Mouse (Mus musculus) forebrain, embryonic 16.5 days (tissue): ENCODE results near the gene Mov10. TPM values are rescaled to one million over a fixed set of nuclear protein-coding genes. Genes with fewer than 3 reads are reported as not detected.

Experiments used
- ATAC-seq: fragments of 200-750 bp; cut with Nextera tagmentation; 2 replicates; pipeline ENCODE4 v1.8.0; 2017; ENCODE audit warnings: mild to moderate bottlenecking, moderate library complexity
- H3K27ac ChIP-seq: fragments of 300-500 bp; sonication (generic); 2 replicates; pipeline ENCODE4 v1.5.1; 2014; ENCODE audit warnings: low read length, control low read depth
- H3K27me3 ChIP-seq: fragments of 300-500 bp; sonication (generic); replicated peaks from 2 replicates; pipeline ENCODE4 v1.6.1; 2014; ENCODE audit warnings: low read length; ENCODE audit not compliant: control insufficient read depth, insufficient read depth
- H3K36me3 ChIP-seq: fragments of 300-500 bp; sonication (generic); 2 replicates; pipeline ENCODE4 v1.6.1; 2014; ENCODE audit not compliant: control insufficient read depth, insufficient read depth
- H3K4me1 ChIP-seq: fragments of 300-500 bp; sonication (generic); replicated peaks from 2 replicates; pipeline ENCODE4 v1.6.1; 2014; ENCODE audit warnings: low read length; ENCODE audit not compliant: control insufficient read depth, insufficient read depth
- H3K4me2 ChIP-seq: fragments of 300-500 bp; sonication (generic); 2 replicates; pipeline ENCODE4 v1.6.1; 2014; ENCODE audit warnings: mild to moderate bottlenecking, low read length, control low read depth
- H3K4me3 ChIP-seq: fragments of 300-500 bp; sonication (generic); replicated peaks from 2 replicates; pipeline ENCODE4 v1.5.1; 2014; ENCODE audit warnings: mild to moderate bottlenecking, low read length, control low read depth
- H3K9ac ChIP-seq: fragments of 300-500 bp; sonication (generic); replicated peaks from 2 replicates; pipeline ENCODE4 v1.6.1; 2014; ENCODE audit warnings: low read depth, low read length, control low read depth
- H3K9me3 ChIP-seq: fragments of 300-500 bp; sonication (generic); 2 replicates; pipeline ENCODE4 v1.6.1; 2016; ENCODE audit warnings: low read length; ENCODE audit not compliant: control insufficient read depth
- WGBS: fragments of 180-500 bp; shearing (Covaris S2); extraction: QIAGEN DNeasy Blood & Tissue Kit; methylation state at CpG from one replicate; pipeline ENCODE4 v1.1.7; 2014; 5-methylcytosine and 5-hydroxymethylcytosine counted together
- polyA plus RNA-seq: library from polyadenylated mRNA; unstranded; fragments of >200 nt; fragmentation: Nextera tagmentation; extraction: Ambion mirVana; gene quantifications from 2 replicates; pipeline ENCODE4 v1.2.1, GENCODE M21; 2015

Gene Mov10
- polyA plus RNA-seq, 1 experiment from 2014 or later, result 8.7 TPM

DNA sequence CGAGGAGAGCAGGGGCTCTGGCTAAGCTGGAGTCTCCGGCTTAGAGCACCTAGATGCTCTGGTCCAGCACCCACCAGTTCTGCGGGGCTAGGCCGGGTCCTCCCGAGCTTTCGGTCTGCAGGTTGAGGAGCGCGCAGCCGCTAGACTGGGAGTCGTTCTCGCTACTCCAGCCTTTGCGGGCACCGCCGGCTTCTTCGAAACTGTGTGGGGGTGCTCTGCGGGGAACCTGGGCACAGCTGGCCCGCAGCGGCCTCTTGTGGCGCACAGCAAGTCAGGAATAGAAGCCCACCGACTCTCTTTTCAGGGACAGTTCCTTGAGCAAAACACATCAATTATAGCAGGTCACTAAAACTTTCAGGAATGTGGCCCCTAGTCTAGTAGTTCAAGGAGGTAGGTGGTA lies 41.0 kb downstream of the Mov10 start:
- Histone ChIP-seq H3K4me1 (peaks cover 21% of the 10 kb centered on the region), H3K27me3 (peaks cover 53% of the 10 kb centered on the region), H3K9ac (peak overlapping the region; percentile 14; the same call in 1 of the 2 replicates), H3K4me2 (peak overlapping the region; percentile 47), H3K4me3 (peak overlapping the region; percentile 28), H3K9me3 (no peaks in the 10 kb centered on the region), H3K27ac (no peak overlapping the region), H3K36me3 (no peaks in the 10 kb centered on the region)
- WGBS, result 0% methylated on average over 20 of the region's 20 CpGs
- ATAC-seq, result peak; percentile 34; the same call in 1 of the 2 replicates

DNA sequence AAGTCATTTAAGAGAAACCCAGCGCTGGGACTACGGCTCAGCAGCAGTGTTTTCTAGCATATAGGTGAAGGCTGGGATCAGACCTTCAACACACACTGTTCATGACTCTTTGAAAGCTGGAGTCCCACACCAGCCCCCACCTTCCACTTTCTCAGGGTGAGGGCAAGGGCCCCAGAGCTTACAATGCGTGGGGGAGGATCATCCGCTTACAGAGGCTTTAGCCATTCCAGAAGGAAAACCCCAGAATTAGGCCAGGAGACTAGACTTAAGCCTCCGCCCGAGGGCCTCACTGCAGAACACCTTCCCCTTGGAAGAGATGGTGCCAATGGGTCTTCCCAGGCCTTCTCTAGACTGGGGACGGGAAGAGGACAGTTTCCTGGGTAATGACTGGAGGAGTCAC lies 45.1 kb downstream of the Mov10 start:
- Histone ChIP-seq H3K36me3 (no peaks in the 10 kb centered on the region), H3K27me3 (peaks cover 20% of the 10 kb centered on the region), H3K4me3 (no peak overlapping the region), H3K4me2 (no peak overlapping the region), H3K9me3 (no peaks in the 10 kb centered on the region), H3K4me1 (peaks cover 5% of the 10 kb centered on the region; the same call in 1 of the 2 replicates), H3K27ac (no peak overlapping the region), H3K9ac (no peak overlapping the region)
- ATAC-seq, result no peak
- 71% methylated on average over 7 of the region's 7 CpGs for WGBS

GRCm38 (mm10) chr3:104771460-104771859 lies 46.9 kb downstream of the Mov10 start:
- no peak for ATAC-seq
- Histone ChIP-seq H3K9me3 (no peaks in the 10 kb centered on the region), H3K9ac (no peak overlapping the region), H3K4me2 (no peak overlapping the region), H3K4me3 (no peak overlapping the region), H3K36me3 (no peaks in the 10 kb centered on the region), H3K27ac (no peak overlapping the region), H3K27me3 (peaks cover 5% of the 10 kb centered on the region; the same call in 1 of the 2 replicates), H3K4me1 (no peaks in the 10 kb centered on the region)
- 42% methylated on average over 6 of the region's 6 CpGs for WGBS

DNA sequence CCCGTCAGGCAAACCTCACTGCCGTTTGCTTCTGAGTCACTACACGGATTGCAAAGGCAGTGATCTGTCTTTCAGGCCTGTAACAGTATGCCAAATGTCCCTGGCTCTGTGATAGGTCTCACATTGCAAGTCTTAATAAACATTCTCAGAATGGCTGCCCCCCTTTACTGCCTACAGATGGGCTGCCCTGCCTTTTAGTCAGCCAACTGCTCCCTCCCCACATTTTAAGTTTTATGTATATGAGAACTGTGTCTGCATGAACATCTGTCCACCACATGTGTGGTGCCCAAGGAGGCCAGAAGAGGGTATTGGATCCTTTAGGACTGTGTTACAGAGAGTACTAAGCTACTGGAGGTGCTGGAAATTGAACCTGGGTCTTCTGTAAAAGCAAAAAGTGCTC lies 47.4 kb downstream of the Mov10 start:
- 0 out of 2 replicates have a peak, but pooled peaks cover under 1% of the 10 kb centered on the region for H3K27me3 ChIP-seq
- H3K9ac ChIP-seq, result no peak overlapping the region
- H3K9me3 ChIP-seq, result no peaks in the 10 kb centered on the region
- H3K4me3 ChIP-seq, result no peak overlapping the region
- ATAC-seq, result no peak
- WGBS, result 76% methylated on average over 3 of the region's 3 CpGs
- H3K4me1 ChIP-seq, result no peaks in the 10 kb centered on the region
- no peak overlapping the region for H3K27ac ChIP-seq
- no peaks in the 10 kb centered on the region for H3K36me3 ChIP-seq
- H3K4me2 ChIP-seq, result no peak overlapping the region

DNA sequence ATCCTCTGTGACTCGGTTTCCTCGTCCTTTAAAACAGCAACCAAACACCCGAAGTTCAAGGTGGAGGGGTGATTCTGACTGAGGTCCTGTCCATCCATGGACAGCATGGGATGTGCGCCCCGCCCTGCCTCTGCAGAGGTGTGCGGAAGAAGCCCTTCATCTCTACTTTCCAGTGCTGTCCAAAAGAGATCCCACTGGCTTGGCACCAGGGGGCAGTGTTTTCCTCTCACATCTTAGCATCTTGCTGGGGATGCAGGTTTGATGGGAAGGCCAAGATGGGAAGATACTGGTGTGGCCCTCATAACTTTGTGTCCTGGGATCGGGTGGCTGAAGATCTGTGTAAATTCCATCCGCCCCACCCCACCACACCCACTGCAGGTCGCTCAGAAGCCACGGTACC lies 48.3 kb downstream of the Mov10 start:
- 57% methylated on average over 10 of the region's 10 CpGs for WGBS
- ATAC-seq, result no peak
- Histone ChIP-seq H3K4me3 (no peak overlapping the region), H3K9ac (no peak overlapping the region), H3K9me3 (no peaks in the 10 kb centered on the region), H3K4me2 (no peak overlapping the region), H3K27ac (no peak overlapping the region), H3K36me3 (no peaks in the 10 kb centered on the region), H3K4me1 (no peaks in the 10 kb centered on the region), H3K27me3 (no peaks in the 10 kb centered on the region)

- Histone ChIP-seq H3K4me2 (no peak overlapping the region), H3K4me3 (no peak overlapping the region), H3K9me3 (no peaks in the 10 kb centered on the region), H3K27me3 (no peaks in the 10 kb centered on the region), H3K9ac (no peak overlapping the region), H3K27ac (no peak overlapping the region), H3K36me3 (no peaks in the 10 kb centered on the region), H3K4me1 (no peaks in the 10 kb centered on the region)
- no peak for ATAC-seq
- WGBS, result 70% methylated on average over 3 of the region's 3 CpGs
Measured at GRCm38 (mm10) chr3:104769135-104769534, 49.2 kb downstream of the Mov10 start.

- Histone ChIP-seq H3K36me3 (no peaks in the 10 kb centered on the region), H3K4me2 (no peak overlapping the region), H3K9me3 (no peaks in the 10 kb centered on the region), H3K4me3 (no peak overlapping the region), H3K27me3 (no peaks in the 10 kb centered on the region), H3K9ac (no peak overlapping the region), H3K27ac (no peak overlapping the region), H3K4me1 (no peaks in the 10 kb centered on the region)
- 84% methylated on average over 4 of the region's 4 CpGs for WGBS
- no peak for ATAC-seq
Measured at GRCm38 (mm10) chr3:104767716-104768115, 50.6 kb downstream of the Mov10 start.

GRCm38 (mm10) chr3:104767141-104767540 lies 51.2 kb downstream of the Mov10 start:
- H3K9ac ChIP-seq, result no peak overlapping the region
- no peak overlapping the region for H3K4me3 ChIP-seq
- 61% methylated on average over 2 of the region's 2 CpGs for WGBS
- H3K27me3 ChIP-seq, result no peaks in the 10 kb centered on the region
- ATAC-seq, result no peak
- no peaks in the 10 kb centered on the region for H3K36me3 ChIP-seq
- H3K4me1 ChIP-seq, result no peaks in the 10 kb centered on the region
- no peak overlapping the region for H3K27ac ChIP-seq
- H3K9me3 ChIP-seq, result no peaks in the 10 kb centered on the region
- H3K4me2 ChIP-seq, result no peak overlapping the region

DNA sequence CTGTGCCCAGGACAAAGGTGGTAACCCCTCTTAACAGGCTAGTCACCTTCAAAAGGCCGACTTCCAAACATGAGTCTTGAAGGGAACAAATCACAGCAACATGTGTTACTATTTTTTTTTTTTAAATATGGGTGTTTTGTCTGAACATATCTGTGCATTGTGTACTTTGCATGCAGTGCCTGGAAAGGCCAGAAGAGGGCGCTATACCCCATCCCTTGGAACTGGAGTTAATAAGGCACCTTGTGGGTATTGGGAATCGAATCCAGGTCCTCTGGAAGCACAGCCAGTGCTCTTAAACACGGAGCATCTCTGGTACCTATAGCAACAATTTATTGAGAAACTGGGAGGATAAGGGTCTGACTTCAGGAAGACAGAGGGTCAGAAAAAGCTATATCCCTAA lies 53.3 kb downstream of the Mov10 start:
- ATAC-seq, result no peak
- Histone ChIP-seq H3K27ac (no peak overlapping the region), H3K9me3 (no peaks in the 10 kb centered on the region), H3K4me3 (no peak overlapping the region), H3K9ac (no peak overlapping the region), H3K4me2 (no peak overlapping the region), H3K27me3 (0 out of 2 replicates have a peak, but pooled peaks cover 2% of the 10 kb centered on the region), H3K4me1 (no peaks in the 10 kb centered on the region; the same call in 1 of the 2 replicates), H3K36me3 (no peaks in the 10 kb centered on the region)
- WGBS, result 20% methylated on average over 4 of the region's 4 CpGs
